Mouse (Mus musculus) testis, adult 2 months (tissue): ENCODE measurements around the gene Siva1. TPM values are rescaled to one million over a fixed set of nuclear protein-coding genes. Genes with fewer than 3 reads are reported as not detected.

Source experiments
- H3K27ac ChIP-seq: fragments of 200-500 bp; 2 replicates; pipeline ENCODE4 v1.5.1; 2012; ENCODE audit warnings: low read depth, low read length; ENCODE audit not compliant: control insufficient read depth, insufficient read depth
- H3K27me3 ChIP-seq: fragments of 200-500 bp; 2 replicates; pipeline ENCODE4 v1.6.1; 2012; ENCODE audit warnings: mild to moderate bottlenecking, low read length, moderate library complexity; ENCODE audit not compliant: control insufficient read depth, insufficient read depth
- H3K36me3 ChIP-seq: fragments of 200-500 bp; 2 replicates; pipeline ENCODE4 v1.6.1; 2012; ENCODE audit warnings: mild to moderate bottlenecking, low read length; ENCODE audit not compliant: control insufficient read depth, insufficient read depth
- H3K4me1 ChIP-seq: fragments of 200-500 bp; 2 replicates; pipeline ENCODE4 v1.6.1; 2012; ENCODE audit warnings: low read length; ENCODE audit not compliant: control insufficient read depth, insufficient read depth
- H3K4me3 ChIP-seq: fragments of 200-500 bp; 2 replicates; pipeline ENCODE4 v1.5.1; 2012; ENCODE audit warnings: low read depth, mild to moderate bottlenecking, low read length, moderate library complexity, mixed read lengths; ENCODE audit not compliant: control insufficient read depth
- CTCF ChIP-seq: fragments of 200-500 bp; IDR thresholded peaks from 2 replicates; pipeline ENCODE4 v1.5.1; 2012; ENCODE audit warnings: low read depth, mild to moderate bottlenecking, inconsistent platforms, low read length, moderate library complexity; ENCODE audit not compliant: control insufficient read depth, insufficient read depth, insufficient replicate concordance
- POLR2A ChIP-seq: fragments of 200-500 bp; IDR thresholded peaks from 2 replicates; pipeline ENCODE4 v1.6.1; 2012; ENCODE audit warnings: low read depth, mild to moderate bottlenecking, inconsistent platforms, low read length, moderate library complexity; ENCODE audit not compliant: control insufficient read depth
- polyA plus RNA-seq: library from polyadenylated mRNA; depleted of rRNA; stranded (reverse); fragments of >200 nt; gene quantifications from 2 replicates; pipeline ENCODE4 v1.2.3, GENCODE M21; 2012

Siva1 gene
- polyA plus RNA-seq, 1 experiment: 41.7 TPM

GRCm38 (mm10) chr12:112631472-112631871, 13.0 kb upstream of the Siva1 start:
- H3K4me1 ChIP-seq: peaks cover 9% of the 10 kb centered on the region
- TF ChIP-seq POLR2A (no peak), CTCF (no peak)

GRCm38 (mm10) chr12:112632084-112632777, 12.2 kb upstream of the Siva1 start:
- Histone ChIP-seq H3K4me3 (no peak overlapping the region), H3K27me3 (no peaks in the 10 kb centered on the region), H3K4me1 (peaks cover 9% of the 10 kb centered on the region), H3K36me3 (no peaks in the 10 kb centered on the region), H3K27ac (no peak overlapping the region)
- no peak for TF ChIP-seq CTCF
- TF ChIP-seq POLR2A: no peak

More at GRCm38 (mm10) chr12:112631472-112631871, 13.0 kb upstream of the Siva1 start:
- H3K27me3 ChIP-seq: no peaks in the 10 kb centered on the region
- no peak overlapping the region for H3K27ac ChIP-seq
- no peaks in the 10 kb centered on the region for H3K36me3 ChIP-seq
- H3K4me3 ChIP-seq: no peak overlapping the region

DNA sequence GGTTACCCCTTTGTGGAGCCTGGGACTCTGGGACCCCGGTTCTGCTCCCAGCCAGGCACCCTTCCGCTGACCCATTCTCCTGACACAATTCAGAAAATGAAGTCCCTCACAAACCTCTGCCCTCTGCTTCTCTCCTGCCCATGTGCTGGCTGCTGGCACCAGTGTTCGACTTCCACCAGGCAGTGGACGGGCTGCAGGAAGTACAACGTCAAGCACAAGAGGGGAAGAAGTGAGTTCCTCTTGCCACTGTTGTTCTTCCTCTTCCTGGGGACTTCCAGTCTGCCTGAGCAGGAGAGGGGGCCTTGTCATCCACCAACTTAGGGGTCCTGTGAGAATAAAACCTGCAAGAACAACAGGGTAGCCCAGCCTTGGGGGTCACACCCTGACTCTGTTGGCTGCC, 11.6 kb upstream of the Siva1 start:
- Histone ChIP-seq H3K27ac (no peak overlapping the region), H3K4me3 (no peak overlapping the region), H3K36me3 (no peaks in the 10 kb centered on the region), H3K4me1 (peaks cover 9% of the 10 kb centered on the region), H3K27me3 (no peaks in the 10 kb centered on the region)
- TF ChIP-seq POLR2A: no peak
- TF ChIP-seq CTCF: no peak

DNA sequence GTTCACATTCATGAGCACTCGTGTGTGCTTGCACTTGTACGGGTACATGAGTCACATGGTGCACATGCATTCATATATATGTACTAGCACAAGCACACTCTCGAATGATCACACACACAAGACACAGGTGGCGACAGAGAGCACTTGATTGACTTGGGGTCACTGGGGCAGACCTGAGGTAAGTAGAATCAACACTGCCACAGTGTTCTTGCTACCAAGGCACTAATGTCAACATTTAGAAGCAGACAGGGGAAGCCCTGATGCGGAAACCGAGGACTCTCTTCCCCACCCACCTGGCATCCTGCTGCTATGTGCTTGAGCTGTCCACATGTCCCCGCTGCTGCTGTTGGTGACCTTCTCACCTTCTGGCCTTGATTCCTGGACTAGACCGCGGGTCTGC, 10.8 kb upstream of the Siva1 start:
- H3K4me3 ChIP-seq: no peak overlapping the region
- TF ChIP-seq CTCF: no peak
- TF ChIP-seq POLR2A: no peak
- no peaks in the 10 kb centered on the region for H3K36me3 ChIP-seq
- H3K27me3 ChIP-seq: no peaks in the 10 kb centered on the region
- H3K27ac ChIP-seq: no peak overlapping the region
- peaks cover 7% of the 10 kb centered on the region for H3K4me1 ChIP-seq

- Histone ChIP-seq H3K4me3 (peak overlapping the region; percentile 30), H3K36me3 (no peaks in the 10 kb centered on the region), H3K4me1 (peaks cover 12% of the 10 kb centered on the region), H3K27ac (no peak overlapping the region), H3K27me3 (no peaks in the 10 kb centered on the region)
- no peak for TF ChIP-seq CTCF
- TF ChIP-seq POLR2A: no peak
Measured at GRCm38 (mm10) chr12:112639526-112639925, 5.0 kb upstream of the Siva1 start.

- no peak for TF ChIP-seq CTCF
- no peak for TF ChIP-seq POLR2A
Measured at GRCm38 (mm10) chr12:112643126-112643525, 1.4 kb upstream of the Siva1 start.

GRCm38 (mm10) chr12:112644855-112645506, 502 bp downstream of the Siva1 start:
- Histone ChIP-seq H3K27ac (peak overlapping the region; percentile 87), H3K4me1 (peaks cover 23% of the 10 kb centered on the region), H3K4me3 (peak overlapping the region; percentile 92), H3K36me3 (no peaks in the 10 kb centered on the region), H3K27me3 (no peaks in the 10 kb centered on the region)
- TF ChIP-seq POLR2A (peak; percentile 57), CTCF (no peak)

More at GRCm38 (mm10) chr12:112643126-112643525, 1.4 kb upstream of the Siva1 start:
- Histone ChIP-seq H3K27ac (no peak overlapping the region), H3K4me1 (peaks cover 27% of the 10 kb centered on the region), H3K36me3 (no peaks in the 10 kb centered on the region), H3K4me3 (peak overlapping the region; percentile 25; the same call in 1 of the 2 replicates), H3K27me3 (no peaks in the 10 kb centered on the region)
